Mouse (Mus musculus): ENCODE data around the gene Hoxc11.

The Hoxc11 gene

DNA sequence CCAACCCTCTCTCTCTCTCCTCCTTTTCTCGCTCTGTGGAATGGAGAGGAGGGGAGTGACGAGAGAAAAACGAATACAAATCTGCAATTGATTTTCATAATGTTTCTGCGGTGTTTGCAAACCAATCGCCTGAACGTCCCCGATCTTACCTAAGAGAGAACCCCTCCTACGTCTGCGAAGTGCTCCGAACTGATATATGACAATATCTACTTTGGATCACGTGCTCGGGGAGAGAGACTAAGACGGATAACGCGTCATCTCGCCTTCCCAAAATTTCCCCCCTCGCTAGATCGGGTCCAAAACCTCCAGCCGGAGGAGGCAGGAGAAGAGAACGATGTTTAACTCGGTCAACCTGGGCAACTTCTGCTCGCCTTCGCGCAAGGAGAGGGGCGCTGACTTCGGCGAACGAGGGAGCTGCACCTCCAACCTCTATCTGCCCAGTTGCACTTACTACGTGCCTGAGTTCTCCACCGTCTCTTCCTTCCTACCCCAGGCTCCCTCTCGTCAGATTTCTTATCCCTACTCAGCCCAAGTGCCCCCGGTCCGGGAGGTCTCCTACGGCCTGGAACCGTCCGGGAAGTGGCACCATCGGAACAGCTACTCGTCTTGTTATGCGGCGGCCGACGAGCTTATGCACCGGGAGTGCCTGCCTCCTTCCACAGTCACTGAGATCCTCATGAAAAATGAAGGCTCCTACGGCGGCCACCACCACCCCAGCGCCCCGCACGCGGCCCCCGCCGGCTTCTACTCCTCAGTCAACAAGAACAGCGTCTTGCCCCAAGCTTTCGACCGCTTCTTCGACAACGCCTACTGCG, at the start of gene Hoxc11:
TSS of gene Hoxc11 (plus strand) at position 236 of the 815 bp plus-strand sequence.
- no peak for DNase-seq (ENCODE audit: low read depth, low spot score)

DNA sequence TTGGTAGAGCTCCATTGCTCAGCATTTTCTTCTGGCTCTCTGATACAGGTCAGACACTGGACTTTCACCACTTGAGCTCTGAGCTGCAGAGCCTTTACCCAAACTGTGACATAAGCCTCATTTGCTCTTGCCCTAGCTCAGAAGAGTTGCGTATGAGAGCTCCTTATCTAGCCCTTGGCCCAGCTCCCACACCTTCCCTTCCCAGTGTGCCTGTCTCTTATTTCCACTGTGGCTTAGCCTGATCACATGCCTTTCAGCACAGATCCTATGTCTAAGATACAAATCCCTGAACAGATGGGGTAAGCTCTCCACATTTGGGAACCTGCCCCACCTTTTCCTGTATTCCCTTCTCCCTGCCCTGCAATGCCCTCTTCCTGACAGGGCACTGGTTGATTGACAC, 49.3 kb upstream of the Hoxc11 start:
- no peak for DNase-seq (ENCODE audit: low read depth, low spot score)

DNA sequence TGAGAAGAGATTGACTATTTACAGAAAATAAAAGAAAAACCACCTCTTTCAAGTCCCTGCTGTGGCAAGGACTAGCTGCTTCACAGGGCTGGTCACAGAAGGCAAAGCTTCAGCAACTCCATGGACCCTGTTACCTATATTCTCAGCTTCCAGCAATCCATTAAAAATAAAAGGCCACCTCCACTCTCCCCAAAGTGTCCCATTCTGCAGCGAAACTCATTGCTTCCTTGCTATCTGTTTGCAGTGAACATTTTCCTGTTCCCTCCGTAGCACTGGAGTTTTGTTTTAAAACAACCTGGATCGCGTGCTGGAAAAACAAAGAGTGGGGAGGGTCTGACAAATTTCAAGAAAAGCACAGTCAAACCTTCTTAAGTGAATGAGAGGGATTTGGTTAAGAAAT, 44.7 kb upstream of the Hoxc11 start:
- DNase-seq (ENCODE audit: low read depth, low spot score) = no peak

DNA sequence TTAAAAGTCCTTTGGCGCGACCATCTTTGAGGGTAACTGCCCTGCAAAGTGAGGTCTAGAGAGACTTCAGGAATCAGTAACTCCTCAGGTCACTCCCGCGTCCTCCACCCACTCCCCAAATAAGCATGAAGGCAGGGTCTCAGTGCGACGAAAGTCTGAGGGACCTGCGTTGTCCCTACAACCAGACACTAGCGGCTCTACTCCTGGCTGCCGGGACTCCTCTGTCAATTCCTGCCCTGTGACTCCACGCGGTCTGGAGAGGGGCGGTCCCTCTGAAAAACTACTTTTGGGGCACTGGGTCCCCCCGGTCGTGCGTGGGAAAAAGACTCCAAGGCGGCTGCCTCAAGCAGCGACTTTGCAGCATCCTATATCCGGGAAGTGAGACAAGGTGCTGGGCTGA, 44.2 kb upstream of the Hoxc11 start:
- no peak for DNase-seq (ENCODE audit: low read depth, low spot score)

DNA sequence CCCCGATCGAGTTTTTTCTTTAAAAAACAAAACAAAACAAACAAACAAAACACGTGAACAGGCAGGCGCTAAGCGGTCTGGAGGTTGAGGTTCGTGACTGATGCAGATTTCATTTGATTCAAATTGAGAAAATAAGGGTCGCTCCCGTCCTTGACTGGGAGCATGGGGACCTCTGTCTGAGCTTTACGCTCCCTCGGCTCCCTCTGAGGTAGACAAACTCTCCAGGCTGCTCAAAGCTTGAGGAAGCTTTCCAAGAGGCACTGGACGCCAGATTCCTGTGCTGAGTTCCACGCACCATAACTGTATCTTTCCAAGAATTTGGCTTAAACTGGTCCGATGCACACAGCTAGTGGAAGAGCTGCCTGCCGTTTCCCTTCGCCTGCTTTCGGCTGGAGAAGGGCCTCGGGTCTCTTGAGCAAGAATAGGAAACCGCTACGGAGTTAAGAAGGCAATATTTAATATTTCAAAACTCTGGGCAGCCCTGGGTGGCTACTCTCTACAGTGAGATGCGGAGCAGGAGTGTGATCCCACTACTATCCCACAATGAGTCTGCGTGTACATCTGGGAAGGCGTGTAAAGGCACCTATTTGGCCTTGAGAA, 43.6 kb upstream of the Hoxc11 start:
- DNase-seq (ENCODE audit: low read depth, low spot score) = no peak

- no peak for DNase-seq (ENCODE audit: low read depth, low spot score)
Observed at GRCm38 (mm10) chr15:102913038-102913585, 41.1 kb upstream of the Hoxc11 start.

DNA sequence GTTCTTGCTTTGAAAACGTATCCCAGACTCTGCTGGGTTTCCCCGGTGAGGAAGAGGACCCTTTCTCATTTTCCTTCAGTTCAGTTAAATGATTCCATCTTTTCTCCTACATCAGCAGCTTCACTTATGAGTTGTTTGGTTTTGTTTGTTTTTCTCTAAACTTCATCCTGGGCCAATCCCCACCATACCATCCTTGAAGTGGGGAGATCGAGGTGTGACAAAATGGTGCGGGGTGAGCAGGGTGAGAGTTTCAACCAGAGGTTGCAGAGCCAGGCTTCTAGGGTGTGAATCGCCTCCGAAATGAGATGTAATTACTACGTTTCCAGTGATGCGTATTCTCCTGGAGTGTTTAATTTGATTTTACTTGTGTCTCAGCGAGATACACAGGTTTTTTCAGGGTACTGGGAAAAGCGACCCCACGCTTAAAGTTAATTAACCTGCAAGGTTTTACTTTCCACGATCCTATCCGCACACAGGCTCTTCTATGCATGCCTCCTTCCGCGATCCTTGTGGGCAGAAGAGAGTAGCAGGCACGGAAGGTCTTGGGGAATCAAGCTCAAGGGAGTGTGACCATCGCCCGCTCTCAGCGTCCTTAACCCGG, 36.2 kb upstream of the Hoxc11 start:
- no peak for DNase-seq (ENCODE audit: low read depth, low spot score)

- no peak for DNase-seq (ENCODE audit: low read depth, low spot score)
Observed at GRCm38 (mm10) chr15:102918611-102919265, 35.5 kb upstream of the Hoxc11 start.

GRCm38 (mm10) chr15:102919336-102920180, 34.7 kb upstream of the Hoxc11 start:
- DNase-seq (ENCODE audit: low read depth, low spot score) = no peak

DNA sequence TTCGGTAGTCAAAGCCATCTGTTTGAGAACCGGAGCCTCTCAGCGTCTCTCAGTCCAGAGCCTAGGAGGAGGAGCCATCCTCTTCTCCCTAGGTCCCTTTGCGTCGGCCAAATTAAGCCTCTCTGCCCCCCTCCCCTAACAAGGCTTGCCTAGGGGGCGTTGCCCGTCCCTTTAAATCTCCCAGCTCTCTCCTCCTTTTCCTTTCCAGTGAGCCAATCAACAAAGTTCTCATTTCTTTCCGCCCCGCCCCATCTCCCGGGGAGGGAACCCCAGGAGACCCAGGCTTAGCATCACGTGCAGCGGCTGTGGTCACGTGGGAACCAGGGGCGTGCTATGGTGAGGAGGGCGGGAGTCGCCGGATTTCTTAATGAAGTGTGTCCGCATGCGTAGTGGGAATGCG, 33.6 kb upstream of the Hoxc11 start:
- no peak for DNase-seq (ENCODE audit: low read depth, low spot score)

DNA sequence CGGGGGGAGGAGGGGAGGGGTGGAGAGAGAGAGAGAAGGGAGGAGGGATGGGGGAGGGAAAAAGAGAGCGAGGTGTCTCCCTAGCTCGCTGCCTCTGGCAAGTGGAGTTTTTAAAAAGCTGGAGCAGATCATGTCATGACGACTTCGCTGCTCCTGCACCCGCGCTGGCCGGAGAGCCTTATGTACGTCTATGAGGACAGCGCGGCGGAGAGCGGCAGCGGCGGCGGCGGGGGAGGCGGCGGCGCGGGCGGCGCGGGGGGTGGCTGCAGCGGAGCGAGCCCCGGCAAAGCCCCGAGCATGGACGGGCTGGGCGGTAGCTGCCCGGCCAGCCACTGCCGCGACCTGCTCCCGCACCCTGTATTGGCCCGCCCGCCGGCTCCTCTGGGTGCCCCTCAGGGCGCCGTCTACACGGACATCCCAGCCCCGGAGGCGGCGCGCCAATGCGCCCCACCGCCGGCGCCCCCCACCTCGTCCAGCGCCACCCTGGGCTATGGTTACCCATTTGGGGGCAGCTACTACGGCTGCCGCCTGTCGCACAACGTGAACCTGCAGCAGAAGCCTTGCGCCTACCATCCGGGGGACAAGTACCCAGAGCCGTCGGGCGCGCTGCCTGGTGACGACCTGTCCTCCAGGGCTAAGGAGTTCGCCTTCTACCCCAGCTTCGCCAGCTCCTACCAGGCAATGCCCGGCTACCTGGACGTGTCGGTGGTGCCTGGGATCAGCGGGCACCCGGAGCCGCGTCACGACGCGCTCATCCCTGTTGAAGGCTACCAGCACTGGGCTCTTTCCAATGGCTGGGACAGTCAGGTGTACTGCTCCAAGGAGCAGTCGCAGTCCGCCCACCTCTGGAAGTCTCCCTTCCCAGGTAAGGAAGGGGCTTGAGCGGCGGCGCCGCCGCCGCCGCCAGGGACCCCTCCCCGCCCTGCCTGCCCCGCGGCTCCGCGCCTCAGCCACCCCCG, 32.9 kb upstream of the Hoxc11 start, which contains the start of gene Hoxc13:
TSS of gene Hoxc13 (plus strand) at position 51 of the 959 bp plus-strand sequence.
- DNase-seq (ENCODE audit: low read depth, low spot score) = no peak

GRCm38 (mm10) chr15:102922012-102922362, 32.2 kb upstream of the Hoxc11 start:
- DNase-seq (ENCODE audit: low read depth, low spot score) = no peak

GRCm38 (mm10) chr15:102922636-102923500, 31.4 kb upstream of the Hoxc11 start:
- DNase-seq (ENCODE audit: low read depth, low spot score) = no peak

DNA sequence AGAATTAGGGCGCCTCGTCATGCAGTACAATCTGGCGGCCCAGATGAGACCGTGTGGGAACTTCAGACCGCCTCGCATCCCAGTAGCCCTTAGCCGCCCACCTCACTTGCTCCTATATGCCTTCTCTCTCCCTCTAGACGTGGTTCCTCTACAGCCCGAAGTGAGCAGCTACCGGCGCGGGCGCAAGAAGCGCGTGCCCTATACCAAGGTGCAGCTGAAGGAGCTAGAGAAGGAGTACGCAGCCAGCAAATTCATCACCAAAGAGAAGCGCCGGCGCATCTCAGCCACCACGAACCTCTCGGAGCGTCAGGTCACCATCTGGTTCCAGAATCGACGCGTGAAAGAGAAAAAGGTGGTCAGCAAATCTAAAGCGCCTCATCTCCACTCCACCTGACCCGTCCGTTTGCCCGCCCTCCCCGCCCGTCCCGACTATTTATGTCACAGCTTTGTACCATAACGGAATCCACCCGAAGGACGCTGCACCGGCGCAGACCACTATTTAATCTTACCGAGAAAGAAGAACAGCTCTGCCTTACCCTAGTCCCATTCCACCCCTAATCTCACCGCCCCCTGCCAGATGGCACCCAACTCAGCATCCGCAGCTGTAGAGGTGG, 27.1 kb upstream of the Hoxc11 start:
- DNase-seq (ENCODE audit: low read depth, low spot score) = no peak

DNA sequence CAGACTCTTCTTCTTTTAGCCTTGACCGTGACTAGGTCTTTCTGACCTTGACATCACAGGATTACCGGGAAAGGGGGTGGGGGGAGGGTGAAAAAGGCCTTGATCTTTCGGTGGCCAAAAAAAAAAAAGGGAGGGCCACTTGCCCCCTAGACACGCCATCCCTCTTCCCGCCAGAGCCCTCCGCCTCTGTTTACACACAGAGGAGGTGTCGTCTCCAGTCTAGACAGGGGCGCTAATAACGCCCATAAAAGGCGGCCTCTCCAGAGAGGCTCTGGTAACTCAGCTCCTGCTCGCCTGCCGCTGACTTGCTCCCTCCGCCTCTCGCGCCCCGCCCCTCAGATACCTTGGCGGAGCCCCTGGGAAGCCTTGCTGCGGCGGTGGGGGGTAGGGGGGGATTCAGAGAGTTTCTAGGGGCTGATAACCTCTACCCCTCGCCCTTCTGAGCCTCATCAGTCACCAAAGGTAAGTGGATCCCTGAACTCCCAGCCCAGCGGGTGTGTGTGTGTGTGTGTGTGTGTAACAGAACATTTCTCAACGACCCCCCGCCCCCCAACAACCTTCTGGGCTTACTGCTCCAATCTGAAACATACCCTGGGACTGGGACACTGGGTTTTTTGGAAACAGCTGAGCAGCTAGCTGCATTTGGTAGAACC, 22.4 kb upstream of the Hoxc11 start:
- no peak for DNase-seq (ENCODE audit: low read depth, low spot score)

- no peak for DNase-seq (ENCODE audit: low read depth, low spot score)
Observed at GRCm38 (mm10) chr15:102934438-102934837, 19.8 kb upstream of the Hoxc11 start.

GRCm38 (mm10) chr15:102934897-102935296, 19.3 kb upstream of the Hoxc11 start:
- no peak for DNase-seq (ENCODE audit: low read depth, low spot score)
